Mouse (Mus musculus) T-cell, adult 2 months (primary cell): Measurements from ENCODE around the gene Myh9.

Experiments used
- DNase-seq: peaks from one replicate; pipeline ENCODE4 v3.0.0; 2022; ENCODE audit warnings: low spot score

Myh9 gene

GRCm38 (mm10) chr15:77788356-77788755 lies 53.6 kb downstream of the Myh9 start:
- no peak for DNase-seq

GRCm38 (mm10) chr15:77785807-77786206 lies 56.2 kb downstream of the Myh9 start:
- no peak for DNase-seq

GRCm38 (mm10) chr15:77784039-77784824 lies 57.7 kb downstream of the Myh9 start:
- no peak for DNase-seq

DNA sequence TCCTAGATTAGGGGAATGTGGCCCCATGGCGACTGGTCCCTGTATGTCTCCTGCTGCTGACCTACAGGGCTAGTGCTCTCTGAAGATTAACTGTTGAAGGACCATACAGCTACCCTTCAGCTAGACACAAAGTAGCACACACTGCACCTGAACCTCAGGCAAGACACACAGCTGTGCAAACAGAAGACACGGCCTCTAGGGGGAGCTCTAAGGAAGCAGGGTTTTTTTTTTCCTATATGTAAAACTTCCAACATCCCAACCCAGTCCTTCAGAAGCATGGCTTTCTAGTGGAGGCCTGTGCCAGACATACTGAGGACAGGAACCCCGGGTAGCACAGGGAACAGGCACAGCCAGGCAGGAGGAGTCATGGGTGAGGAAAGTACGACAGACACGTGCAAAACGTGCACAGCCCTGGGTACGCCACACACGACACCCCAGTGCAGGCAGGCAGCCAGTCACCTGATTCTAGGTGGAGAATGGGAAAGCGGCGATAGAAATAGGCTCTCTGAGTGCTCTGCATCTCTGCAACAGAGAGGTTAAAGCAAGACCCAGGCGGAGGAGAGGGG lies 59.4 kb downstream of the Myh9 start:
- DNase-seq = peak; percentile 49

DNA sequence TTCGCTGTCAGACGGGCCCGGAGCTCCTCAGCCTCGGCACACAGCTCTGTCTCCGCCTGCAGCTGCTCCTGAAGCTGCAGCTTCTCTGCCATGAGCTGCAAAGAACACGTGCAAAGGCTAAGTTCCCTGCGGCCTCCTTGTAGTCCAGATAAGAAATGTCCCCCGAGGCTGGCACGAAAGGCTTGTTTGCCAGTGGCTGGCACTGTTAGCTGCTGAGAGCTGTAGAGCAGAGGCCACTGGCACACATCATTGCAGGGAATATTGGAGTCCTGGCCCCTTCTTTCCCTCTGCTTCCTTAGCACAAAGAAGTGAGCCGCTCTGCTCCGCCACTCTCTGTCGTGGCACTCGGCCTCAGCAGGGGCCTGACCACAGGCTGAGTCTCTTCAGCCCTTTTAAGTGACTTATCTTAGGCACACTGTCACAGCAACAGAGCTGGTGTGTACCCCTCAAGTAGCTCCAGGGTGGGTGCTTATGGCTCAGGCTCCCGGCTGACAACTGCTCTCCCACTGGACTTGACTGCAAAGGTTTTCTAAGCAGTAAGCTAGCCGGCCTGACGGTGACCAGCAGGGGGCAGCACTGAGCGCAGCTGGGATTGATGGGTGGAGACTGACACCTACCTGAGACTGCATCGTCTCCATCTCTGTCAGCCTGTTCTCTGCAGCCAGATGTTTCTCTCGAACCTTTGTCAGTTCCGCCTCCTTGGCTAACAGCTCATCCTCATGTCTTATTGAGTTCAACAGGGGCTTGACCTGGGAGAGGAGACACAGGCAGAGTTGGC lies 66.6 kb downstream of the Myh9 start:
- peak; percentile 80 for DNase-seq

DNA sequence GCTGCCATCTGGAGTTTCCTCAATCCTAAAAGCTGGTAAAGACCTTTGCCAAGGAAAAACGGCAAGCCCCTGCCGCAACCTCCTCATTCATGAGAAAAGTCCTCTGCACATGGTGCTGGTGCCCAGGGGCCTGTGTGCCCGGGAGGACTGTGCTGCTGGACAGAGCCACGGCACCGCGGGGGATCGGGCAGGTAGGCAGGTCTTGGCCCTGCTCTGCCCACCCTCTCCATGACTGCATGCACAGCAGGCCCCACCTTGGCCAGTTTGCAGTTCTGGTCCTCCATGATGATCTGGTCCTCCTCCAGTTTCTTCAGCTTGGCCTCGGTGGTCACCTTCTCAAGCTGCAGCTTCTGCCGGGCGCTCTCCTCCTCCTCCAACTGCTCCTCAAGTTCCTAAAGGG lies 67.7 kb downstream of the Myh9 start:
- DNase-seq = no peak

GRCm38 (mm10) chr15:77773099-77773915 lies 68.7 kb downstream of the Myh9 start:
- DNase-seq = no peak

GRCm38 (mm10) chr15:77770942-77771341 lies 71.0 kb downstream of the Myh9 start:
- no peak for DNase-seq

GRCm38 (mm10) chr15:77770341-77770740 lies 71.6 kb downstream of the Myh9 start:
- no peak for DNase-seq

- no peak for DNase-seq
Measured at GRCm38 (mm10) chr15:77766981-77767380, 75.0 kb downstream of the Myh9 start.

GRCm38 (mm10) chr15:77765484-77766093 lies 76.4 kb downstream of the Myh9 start:
- DNase-seq = no peak

GRCm38 (mm10) chr15:77764391-77765006 lies 77.5 kb downstream of the Myh9 start:
- no peak for DNase-seq

DNA sequence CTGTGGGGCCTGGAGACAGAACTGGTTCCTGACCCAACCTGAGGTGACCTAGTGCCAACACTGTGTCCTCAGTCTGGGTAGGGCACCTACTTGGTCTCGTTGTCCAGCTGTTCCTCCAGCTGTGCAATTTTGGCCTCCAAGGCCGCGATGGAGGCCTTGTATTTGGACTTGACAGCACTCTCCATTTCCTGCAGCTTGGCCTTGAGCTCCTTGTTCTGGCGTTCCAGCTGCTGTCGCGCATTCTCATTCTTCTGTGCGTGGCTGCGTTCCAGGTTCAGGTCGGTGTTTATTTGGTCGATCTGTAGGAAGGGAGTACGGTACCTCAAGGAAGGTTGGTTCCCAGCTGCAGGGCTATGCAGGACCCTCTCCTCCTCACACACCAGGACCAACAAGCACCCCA lies 78.3 kb downstream of the Myh9 start:
- no peak for DNase-seq

GRCm38 (mm10) chr15:77763050-77763449 lies 78.9 kb downstream of the Myh9 start:
- no peak for DNase-seq

GRCm38 (mm10) chr15:77761561-77762380 lies 80.2 kb downstream of the Myh9 start:
- DNase-seq = peak; percentile 69

DNA sequence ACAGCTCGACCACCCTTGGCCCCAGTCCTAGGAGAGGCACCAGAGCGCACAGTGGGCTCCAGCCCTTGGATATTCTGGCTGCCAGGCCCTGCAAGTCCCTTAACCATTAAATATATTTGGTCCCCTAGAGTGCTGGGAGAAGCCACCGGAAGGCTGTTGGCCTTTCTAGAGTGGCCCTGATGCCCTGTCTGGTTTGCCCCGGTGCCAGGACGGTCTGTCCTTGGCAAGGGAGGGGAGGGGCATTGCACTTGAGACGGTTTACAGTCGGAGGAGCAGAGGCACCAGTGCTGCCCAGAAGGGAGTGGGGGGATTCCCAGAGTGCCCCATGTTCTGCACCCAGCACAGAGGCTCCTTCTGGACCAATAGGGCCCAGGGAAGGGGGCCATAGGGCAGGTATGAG lies 80.9 kb downstream of the Myh9 start:
- DNase-seq = no peak

- DNase-seq = no peak
Measured at GRCm38 (mm10) chr15:77760037-77760436, 81.9 kb downstream of the Myh9 start.

GRCm38 (mm10) chr15:77757586-77758226 lies 84.3 kb downstream of the Myh9 start:
- DNase-seq = no peak

DNA sequence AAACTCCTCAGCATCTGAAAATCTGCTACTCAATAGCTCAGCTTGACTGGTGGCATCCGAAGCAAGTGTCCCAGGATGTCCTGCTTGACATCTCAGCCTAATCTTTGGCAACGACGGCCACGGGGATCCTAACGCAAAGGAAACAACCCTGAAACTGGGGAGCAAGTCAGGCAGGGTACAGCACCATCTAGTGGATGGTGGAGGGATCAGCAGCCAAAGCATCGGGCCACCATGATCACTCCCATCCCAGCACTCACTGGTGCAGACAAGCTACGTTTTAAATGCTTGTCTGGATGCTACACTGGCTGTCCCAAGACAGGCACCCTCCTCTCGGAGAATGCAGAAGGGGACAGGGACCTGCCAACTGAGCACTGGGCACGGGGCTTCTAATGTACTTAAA lies 85.1 kb downstream of the Myh9 start, which contains the start of gene Apol8:
Gene Apol8 (minus strand): TSS at position 156 of the 400 bp plus-strand sequence.
- peak; percentile 74 for DNase-seq

- DNase-seq = no peak
Measured at GRCm38 (mm10) chr15:77756081-77756480, 85.9 kb downstream of the Myh9 start.
